Mouse (Mus musculus) ES-CJ7 (cell line): ENCODE results near the gene Rasl12.

Experiments
- DNase-seq: peaks from one replicate; pipeline ENCODE4 v3.0.0; 2011; ENCODE audit warnings: low read depth, low spot score

Gene Rasl12

DNA sequence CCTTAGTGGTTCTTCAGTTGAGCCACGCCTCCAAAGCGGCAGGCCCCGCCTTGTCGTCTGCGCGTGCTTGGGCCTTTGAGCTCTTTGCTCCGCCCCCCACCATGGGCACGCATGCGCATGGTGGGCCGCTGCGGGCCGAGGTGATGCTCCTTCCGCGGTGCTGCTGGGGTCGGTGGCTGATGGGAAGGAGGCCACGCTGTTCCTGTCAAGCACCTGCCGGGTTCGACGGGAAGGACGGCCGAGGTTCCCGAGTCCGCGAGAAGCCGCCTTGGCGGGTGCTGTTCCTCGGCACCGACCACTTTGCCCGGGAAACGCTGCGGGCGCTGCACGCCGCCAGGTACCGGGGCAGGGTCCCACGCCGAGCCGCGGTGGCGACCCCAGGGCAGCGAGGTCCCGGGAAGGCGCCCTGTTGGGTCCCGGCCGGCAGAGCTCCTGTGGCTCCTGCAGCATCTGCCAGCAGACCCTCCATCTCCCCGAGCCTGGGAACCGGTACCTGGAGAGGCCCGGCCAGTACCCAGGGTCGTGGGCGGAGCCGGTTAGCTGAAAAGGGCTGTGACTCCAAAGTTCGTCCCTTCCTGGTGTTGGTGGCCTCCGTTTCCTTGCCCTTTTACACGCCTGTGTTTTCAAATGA is 37.5 kb downstream of the Rasl12 start, which contains the start of gene Mtfmt:
Gene Mtfmt (plus strand): TSS at position 112 of the 631 bp plus-strand sequence.
- peak; percentile 95 for DNase-seq

- DNase-seq = no peak
These were observed 46.4 kb downstream of the Rasl12 start for GRCm38 (mm10) chr9:65444692-65445091.

- DNase-seq = peak; percentile 34
These were observed 49.6 kb downstream of the Rasl12 start for GRCm38 (mm10) chr9:65447951-65448350.

- no peak for DNase-seq
These were observed 60.7 kb downstream of the Rasl12 start for GRCm38 (mm10) chr9:65458975-65459374.

- DNase-seq = no peak
These were observed 61.9 kb downstream of the Rasl12 start for GRCm38 (mm10) chr9:65460198-65460597.

GRCm38 (mm10) chr9:65460732-65461442 is 62.6 kb downstream of the Rasl12 start, which contains the start of gene Spg21:
TSS of gene Spg21 (plus strand) at chr9:65460947.
- DNase-seq = peak; percentile 90

DNA sequence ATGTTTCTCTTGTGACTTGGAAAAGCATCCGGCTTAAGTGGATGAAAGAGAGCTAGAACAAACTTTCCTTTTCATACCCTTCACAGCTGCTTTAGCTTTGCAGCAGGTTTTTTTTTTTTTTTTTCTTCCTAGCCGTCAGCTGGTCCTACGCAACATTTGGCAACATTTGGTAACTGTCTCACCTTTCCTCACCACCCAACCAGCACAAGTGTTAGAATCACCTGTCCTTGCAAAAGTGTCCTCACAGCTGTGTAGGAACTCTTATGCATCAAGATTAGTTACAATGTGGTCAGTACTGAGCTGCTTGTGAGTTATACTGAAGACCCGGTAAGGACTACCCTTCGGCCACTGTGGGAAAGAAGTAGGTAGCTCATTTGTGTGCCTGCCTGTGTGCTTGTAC is 64.2 kb downstream of the Rasl12 start:
- DNase-seq = no peak

GRCm38 (mm10) chr9:65464161-65464560 is 65.9 kb downstream of the Rasl12 start:
- DNase-seq = no peak
